Mouse (Mus musculus) kidney, postnatal 0 days (tissue): ENCODE data around the gene Zfp687. TPM values are rescaled to one million over a fixed set of nuclear protein-coding genes. Genes with fewer than 3 reads are reported as not detected.
"Not testable (repeated sequence)": the region's sequence is repeated elsewhere in the genome, so short reads cannot be mapped to it uniquely, and the experiment has no call there.

Source experiments
- ATAC-seq: fragments of 200-750 bp; cut with Nextera tagmentation; replicated peaks from 2 replicates; pipeline ENCODE4 v1.8.0; 2017; ENCODE audit warnings: low read depth, moderate number of reproducible peaks, moderate TSS enrichment, moderate library complexity; ENCODE audit not compliant: low FRiP score
- DNase-seq: peaks from one replicate; pipeline ENCODE4 v3.0.0-alpha.2; 2016; ENCODE audit warnings: low spot score
- H3K27ac ChIP-seq: fragments of 300-500 bp; sonication (generic); 2 replicates; pipeline ENCODE4 v1.5.1; 2014; ENCODE audit warnings: mild to moderate bottlenecking
- H3K27me3 ChIP-seq: fragments of 300-500 bp; sonication (generic); 2 replicates; pipeline ENCODE4 v1.6.1; 2014; ENCODE audit warnings: low read length, mixed read lengths; ENCODE audit not compliant: insufficient read depth
- H3K36me3 ChIP-seq: fragments of 300-500 bp; sonication (generic); 2 replicates; pipeline ENCODE4 v1.6.1; 2014; ENCODE audit warnings: low read length, mixed read lengths; ENCODE audit not compliant: insufficient read depth
- H3K4me1 ChIP-seq: fragments of 300-500 bp; sonication (generic); replicated peaks from 2 replicates; pipeline ENCODE4 v1.6.1; 2014; ENCODE audit warnings: antibody characterized with exemption, low read length, mixed read lengths; ENCODE audit not compliant: insufficient read depth
- H3K4me2 ChIP-seq: fragments of 300-500 bp; sonication (generic); 2 replicates; pipeline ENCODE4 v1.6.1; 2014; ENCODE audit warnings: mild to moderate bottlenecking, low read length, moderate library complexity, mixed read lengths
- H3K4me3 ChIP-seq: fragments of 300-500 bp; sonication (generic); replicated peaks from 2 replicates; pipeline ENCODE4 v1.5.1; 2014; ENCODE audit warnings: low read depth, low read length
- H3K9ac ChIP-seq: fragments of 300-500 bp; sonication (generic); 2 replicates; pipeline ENCODE4 v1.6.1; 2014; ENCODE audit warnings: low read depth, low read length
- H3K9me3 ChIP-seq: fragments of 300-500 bp; sonication (generic); replicated peaks from 2 replicates; pipeline ENCODE4 v1.6.1; 2016; ENCODE audit warnings: low read length, inconsistent platforms, mixed read lengths
- CTCF ChIP-seq: IDR thresholded peaks from 2 replicates; pipeline ENCODE4 v1.5.1; 2016; ENCODE audit warnings: antibody characterized with exemption, low read depth, mild to moderate bottlenecking, moderate library complexity
- WGBS: fragments of 180-500 bp; shearing (Covaris S2); extraction: QIAGEN DNeasy Blood & Tissue Kit; methylation state at CpG from one replicate; pipeline ENCODE4 v1.1.7; 2014; 5-methylcytosine and 5-hydroxymethylcytosine counted together
- polyA plus RNA-seq: library from polyadenylated mRNA; unstranded; fragments of >200 nt; fragmentation: Nextera tagmentation; extraction: Ambion mirVana; gene quantifications from 2 replicates; pipeline ENCODE4 v1.2.1, GENCODE M21; 2015

The Zfp687 gene
- polyA plus RNA-seq, 1 experiment from 2014 or later = 20.0 TPM

- Histone ChIP-seq H3K4me1 (no peaks in the 10 kb centered on the region), H3K9ac (no peak overlapping the region), H3K9me3 (no peaks in the 10 kb centered on the region), H3K4me3 (no peak overlapping the region), H3K36me3 (0 out of 2 replicates have a peak, but pooled peaks cover 3% of the 10 kb centered on the region), H3K27ac (no peak overlapping the region), H3K4me2 (no peak overlapping the region), H3K27me3 (no peaks in the 10 kb centered on the region)
- 46% methylated on average over 5 of the region's 5 CpGs for WGBS
- no peak for TF ChIP-seq CTCF
- DNase-seq (no peak), ATAC-seq (no peak)
These were observed 10.0 kb upstream of the Zfp687 start for GRCm38 (mm10) chr3:95025202-95025601.

GRCm38 (mm10) chr3:95024551-95024950 is 9.3 kb upstream of the Zfp687 start:
- 35% methylated on average over 11 of the region's 11 CpGs for WGBS
- Histone ChIP-seq H3K9ac (0 out of 2 replicates have a peak overlapping the region, but pooled peaks have one; percentile 3), H3K27me3 (no peaks in the 10 kb centered on the region), H3K4me1 (no peaks in the 10 kb centered on the region), H3K4me2 (no peak overlapping the region), H3K36me3 (no peaks in the 10 kb centered on the region), H3K27ac (no peak overlapping the region), H3K4me3 (no peak overlapping the region), H3K9me3 (no peaks in the 10 kb centered on the region)
- no peak for TF ChIP-seq CTCF
- DNase-seq (peak; percentile 39), ATAC-seq (no peak)

GRCm38 (mm10) chr3:95020956-95021355 is 5.7 kb upstream of the Zfp687 start:
- not testable (repeated sequence) for DNase-seq, H3K9ac ChIP-seq, H3K4me1 ChIP-seq, H3K27ac ChIP-seq, H3K4me3 ChIP-seq, H3K9me3 ChIP-seq, H3K27me3 ChIP-seq, ATAC-seq, H3K36me3 ChIP-seq, H3K4me2 ChIP-seq
- WGBS = 88% methylated on average over 5 of the region's 5 CpGs

- H3K27ac ChIP-seq = no peak overlapping the region
- no peak overlapping the region for H3K4me2 ChIP-seq
- 80% methylated on average over 2 of the region's 2 CpGs for WGBS
- no peaks in the 10 kb centered on the region for H3K27me3 ChIP-seq
- ATAC-seq (no peak), DNase-seq (no peak)
- no peak overlapping the region for H3K9ac ChIP-seq
- no peak for TF ChIP-seq CTCF
- H3K4me1 ChIP-seq = 0 out of 2 replicates have a peak, but pooled peaks cover 5% of the 10 kb centered on the region
- no peaks in the 10 kb centered on the region for H3K9me3 ChIP-seq
- H3K36me3 ChIP-seq = no peaks in the 10 kb centered on the region
- H3K4me3 ChIP-seq = no peak overlapping the region
These were observed 3.5 kb upstream of the Zfp687 start for GRCm38 (mm10) chr3:95018741-95019140.

GRCm38 (mm10) chr3:95016532-95017056 is 1.3 kb upstream of the Zfp687 start:
- H3K27ac ChIP-seq = peak overlapping the region; percentile 92
- DNase-seq = no peak
- WGBS = 4% methylated on average over 21 of the region's 21 CpGs
- no peaks in the 10 kb centered on the region for H3K9me3 ChIP-seq
- TF ChIP-seq CTCF = no peak
- H3K4me3 ChIP-seq = peak overlapping the region; percentile 54
- no peaks in the 10 kb centered on the region for H3K27me3 ChIP-seq
- peak overlapping the region; percentile 62 for H3K4me2 ChIP-seq
- peak overlapping the region; percentile 61 for H3K9ac ChIP-seq
- 0 out of 2 replicates have a peak, but pooled peaks cover 10% of the 10 kb centered on the region for H3K4me1 ChIP-seq
- peaks cover 6% of the 10 kb centered on the region; the same call in 1 of the 2 replicates for H3K36me3 ChIP-seq
- no peak for ATAC-seq

GRCm38 (mm10) chr3:95015891-95016531 is 763 bp upstream of the Zfp687 start:
- Histone ChIP-seq H3K4me1 (0 out of 2 replicates have a peak, but pooled peaks cover 10% of the 10 kb centered on the region), H3K4me2 (peak overlapping the region; percentile 62), H3K9ac (peak overlapping the region; percentile 61), H3K36me3 (peaks cover 11% of the 10 kb centered on the region), H3K4me3 (peak overlapping the region; percentile 54), H3K27ac (peak overlapping the region; percentile 92), H3K27me3 (no peaks in the 10 kb centered on the region), H3K9me3 (no peaks in the 10 kb centered on the region)
- WGBS = under 1% methylated on average over 40 of the region's 40 CpGs
- TF ChIP-seq CTCF = no peak
- DNase-seq = peak; percentile 98
- peak; percentile 81 for ATAC-seq
